Mouse (Mus musculus) B cell, adult 2 months (primary cell): ENCODE measurements around the gene Qk.

Experiments
- DNase-seq, 2 experiments: peaks; one replicate each; pipeline ENCODE4 v3.0.0; 2022

The Qk gene

DNA sequence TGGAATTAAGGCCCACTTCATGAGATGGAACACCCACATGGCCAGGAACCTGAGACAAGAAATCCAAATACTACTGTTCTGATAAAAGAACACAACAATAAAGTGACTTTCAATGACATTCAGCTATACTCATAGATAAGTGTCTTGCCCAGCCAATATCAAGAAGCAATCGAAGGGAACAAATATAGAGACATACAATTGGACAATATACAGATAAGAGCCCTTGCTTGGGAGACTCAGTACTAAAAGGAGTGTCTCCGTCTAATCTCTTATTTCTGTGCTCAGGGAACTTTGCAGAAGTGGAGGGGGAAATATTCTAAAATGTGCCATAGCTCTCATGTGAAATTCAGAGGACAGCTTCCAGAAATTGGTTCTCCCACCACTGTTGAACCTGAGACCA, 83.1 kb downstream of the Qk start:
- no peak for DNase-seq

- DNase-seq = peak; percentile 6 to 9
Observed at GRCm38 (mm10) chr17:10232406-10232805, 87.2 kb downstream of the Qk start.

GRCm38 (mm10) chr17:10227798-10228538, 91.7 kb downstream of the Qk start:
- no peak for DNase-seq

- DNase-seq = no peak
Observed at GRCm38 (mm10) chr17:10216164-10216563, 103.5 kb downstream of the Qk start.

DNA sequence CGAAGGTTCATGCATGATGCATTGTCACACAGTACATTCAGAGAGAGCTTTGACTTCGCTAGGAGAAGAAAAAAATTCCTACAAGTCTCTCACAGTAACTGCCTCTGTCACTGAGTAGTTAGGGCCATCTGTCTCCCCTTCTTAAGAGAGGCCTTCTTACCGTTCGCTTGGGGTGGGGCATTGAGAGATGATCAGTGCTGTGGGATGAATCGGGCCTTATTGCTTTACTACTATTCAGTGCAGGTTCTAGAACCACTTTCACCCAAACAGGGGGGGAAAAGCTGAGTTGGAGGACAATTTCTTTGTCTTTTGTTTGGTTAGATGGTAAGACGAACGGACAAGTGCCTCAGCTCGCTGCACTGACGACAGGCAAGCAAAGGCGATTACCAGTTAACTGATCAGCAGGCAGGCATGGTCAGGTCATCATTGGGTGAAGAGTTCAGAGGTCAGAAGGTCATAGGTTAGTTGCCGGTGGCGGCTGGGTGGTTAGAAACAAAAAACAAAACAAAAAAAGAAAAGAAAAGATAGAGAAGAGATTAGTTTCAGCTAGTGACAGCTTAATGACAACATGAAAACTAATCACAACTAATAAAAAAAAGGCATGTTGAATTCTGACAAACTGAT, 110.4 kb downstream of the Qk start:
- no peak for DNase-seq

GRCm38 (mm10) chr17:10198662-10199061, 121.0 kb downstream of the Qk start:
- no peak for DNase-seq

- DNase-seq = no peak
Observed at GRCm38 (mm10) chr17:10198231-10198630, 121.4 kb downstream of the Qk start.

DNA sequence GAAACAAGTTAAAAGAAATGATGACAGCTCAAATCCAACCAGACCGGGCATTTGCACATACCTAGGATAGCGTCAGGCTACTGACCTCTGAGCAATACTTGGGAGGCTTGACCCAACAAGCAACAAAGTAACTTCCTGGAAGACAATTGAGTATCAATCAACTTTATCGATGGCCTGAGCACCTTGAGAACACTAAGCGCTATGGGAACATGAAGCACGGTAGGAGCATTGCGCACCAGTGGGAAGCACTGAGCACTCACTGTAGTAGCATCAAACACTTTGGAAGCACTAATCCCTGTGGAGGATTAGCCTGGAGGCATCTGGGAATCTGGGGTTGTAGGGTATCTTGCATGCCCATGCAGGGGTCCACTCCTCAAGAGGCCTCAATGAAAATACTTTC, 124.0 kb downstream of the Qk start:
- DNase-seq = no peak

- DNase-seq = no peak
Observed at GRCm38 (mm10) chr17:10190857-10191256, 128.8 kb downstream of the Qk start.

DNA sequence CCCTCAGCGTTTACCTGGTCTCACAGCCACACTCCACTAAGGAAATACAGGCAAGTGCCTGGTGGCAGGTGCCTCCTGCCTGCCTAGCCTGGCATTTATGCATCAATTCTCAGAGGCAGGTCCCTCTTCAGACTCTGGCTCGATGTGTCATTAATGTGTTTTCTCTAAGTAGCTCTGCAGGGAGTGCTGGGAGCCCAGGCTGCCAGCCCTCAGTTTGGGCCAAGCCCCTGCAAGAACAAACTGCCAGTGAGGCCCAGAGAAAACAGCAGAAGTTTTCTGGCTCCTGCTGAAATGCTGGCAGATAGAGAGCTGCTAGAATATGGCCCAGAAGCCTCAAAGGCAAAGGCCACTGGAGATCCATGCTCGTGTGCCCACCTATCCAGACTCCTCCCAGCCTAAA, 131.2 kb downstream of the Qk start:
- DNase-seq = no peak

GRCm38 (mm10) chr17:10187431-10188020, 132.1 kb downstream of the Qk start:
- DNase-seq = no peak

GRCm38 (mm10) chr17:10181761-10182160, 137.9 kb downstream of the Qk start:
- DNase-seq = no peak

DNA sequence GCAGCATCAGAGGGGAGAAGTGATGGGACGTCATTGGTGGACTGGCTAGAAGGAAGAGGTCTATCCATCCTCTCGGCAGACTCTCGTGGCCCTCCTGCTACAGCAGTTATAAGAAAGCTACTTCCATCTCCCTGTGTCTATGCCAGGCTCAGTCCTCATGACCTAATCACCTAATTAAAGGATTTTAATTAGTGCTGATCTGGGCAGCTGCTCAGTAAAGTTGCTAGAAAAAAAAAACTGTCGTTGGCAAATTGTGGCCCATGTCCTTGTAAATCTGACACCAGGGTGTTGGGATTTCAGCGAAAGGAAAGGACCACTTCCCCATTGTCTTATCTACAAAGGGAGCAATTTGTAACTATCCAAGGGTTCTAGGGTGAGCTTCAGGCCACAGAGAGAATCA, 142.6 kb downstream of the Qk start:
- DNase-seq = no peak

- no peak for DNase-seq
Observed at GRCm38 (mm10) chr17:10161258-10161657, 158.4 kb downstream of the Qk start.

GRCm38 (mm10) chr17:10160415-10160814, 159.2 kb downstream of the Qk start:
- DNase-seq = no peak

- DNase-seq = no peak
Observed at GRCm38 (mm10) chr17:10152808-10153413, 166.7 kb downstream of the Qk start.
